Mouse (Mus musculus) ovary, postnatal 10 days (tissue): ENCODE data around the gene Olfr239.
"Not testable (repeated sequence)": the region's sequence is repeated elsewhere in the genome, so short reads cannot be mapped to it uniquely, and the experiment has no call there.

Experiments used
- DNase-seq: peaks from one replicate; pipeline ENCODE4 v3.0.0; 2022; ENCODE audit warnings: low spot score

Gene Olfr239

DNA sequence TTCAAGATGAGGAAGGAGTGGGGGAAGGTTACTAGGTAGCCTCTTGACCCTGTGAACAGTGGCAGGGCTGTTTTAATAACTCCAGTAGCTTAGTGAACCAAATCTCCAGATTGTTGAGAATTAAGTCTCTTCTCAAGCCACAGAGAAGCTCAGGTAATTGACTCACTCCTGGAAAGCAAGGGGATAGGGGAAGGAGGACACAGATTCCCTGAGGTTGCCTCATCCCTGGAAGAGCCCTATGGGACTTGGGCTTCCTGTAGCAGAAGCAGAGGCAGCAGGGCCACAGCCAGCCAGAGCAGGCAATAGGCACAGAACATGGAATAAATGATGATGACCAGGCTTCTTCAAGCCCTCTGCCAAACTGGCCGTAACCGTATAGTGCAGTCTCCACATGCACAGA lies at the start of gene Olfr239:
Olfr239 (plus strand) TSS at position 301 of the 400 bp plus-strand sequence.
- DNase-seq = not testable (repeated sequence)

DNA sequence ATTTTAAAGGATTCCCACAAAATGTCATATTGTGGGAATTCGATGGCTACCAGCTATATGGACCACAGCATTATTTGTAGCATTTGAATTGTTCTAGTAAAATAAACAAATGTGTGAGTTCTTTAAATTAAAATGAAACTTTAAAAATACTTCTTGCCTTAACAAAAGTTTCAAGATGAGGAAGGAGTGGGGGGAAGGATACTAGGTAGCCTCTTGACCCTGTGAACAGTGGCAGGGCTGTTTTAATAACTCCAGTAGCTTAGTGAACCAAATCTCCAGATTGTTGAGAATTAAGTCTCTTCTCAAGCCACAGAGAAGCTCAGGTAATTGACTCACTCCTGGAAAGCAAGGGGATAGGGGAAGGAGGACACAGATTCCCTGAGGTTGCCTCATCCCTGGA lies 23.0 kb upstream of the Olfr239 start, which contains the start of gene Olfr55:
Olfr55 (plus strand) TSS at position 301 of the 400 bp plus-strand sequence.
- DNase-seq = not testable (repeated sequence)

DNA sequence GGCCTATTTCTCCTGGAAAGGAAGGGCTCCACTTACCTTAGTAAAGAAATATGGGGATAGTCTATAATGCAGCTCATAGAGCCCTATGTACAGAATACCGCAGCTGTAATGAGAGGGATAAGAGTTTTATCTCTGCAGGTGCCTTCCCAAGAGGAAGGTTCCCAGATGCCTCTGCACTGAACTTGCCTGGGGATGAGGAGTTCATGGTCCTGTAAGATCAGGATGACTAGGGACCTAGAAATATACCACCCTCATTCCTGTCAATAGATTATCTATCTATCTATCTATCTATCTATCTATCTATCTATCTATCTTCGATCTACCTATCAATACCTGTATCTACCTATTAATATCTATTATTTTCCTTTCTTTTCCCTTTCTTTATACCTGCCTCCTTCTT lies 30.5 kb downstream of the Olfr239 start, which contains the start of gene Olfr1564:
Olfr1564 (minus strand) TSS at position 101 of the 400 bp plus-strand sequence.
- no peak for DNase-seq

DNA sequence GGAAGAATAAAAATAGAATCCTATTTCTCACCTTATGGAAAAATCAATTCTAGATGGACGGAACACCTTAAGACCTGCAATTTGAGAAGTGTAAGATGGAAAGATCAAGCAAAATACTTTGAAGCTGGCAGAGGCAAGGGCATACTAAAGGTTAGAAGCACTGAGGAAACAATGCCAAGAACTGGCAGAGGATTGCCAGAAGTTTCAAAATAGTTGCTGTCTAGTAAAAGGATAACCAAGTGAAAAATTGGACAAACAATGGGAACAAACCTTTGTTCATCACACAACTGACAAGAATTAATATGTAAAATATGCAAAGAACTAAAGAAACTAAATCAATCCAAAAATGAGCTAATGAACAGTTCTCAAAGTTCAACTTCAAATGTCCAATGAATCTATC lies 45.5 kb downstream of the Olfr239 start:
- DNase-seq = not testable (repeated sequence)
